8 mouse cellular contexts compared by ENCODE assay signal in the genomic region with DNA sequence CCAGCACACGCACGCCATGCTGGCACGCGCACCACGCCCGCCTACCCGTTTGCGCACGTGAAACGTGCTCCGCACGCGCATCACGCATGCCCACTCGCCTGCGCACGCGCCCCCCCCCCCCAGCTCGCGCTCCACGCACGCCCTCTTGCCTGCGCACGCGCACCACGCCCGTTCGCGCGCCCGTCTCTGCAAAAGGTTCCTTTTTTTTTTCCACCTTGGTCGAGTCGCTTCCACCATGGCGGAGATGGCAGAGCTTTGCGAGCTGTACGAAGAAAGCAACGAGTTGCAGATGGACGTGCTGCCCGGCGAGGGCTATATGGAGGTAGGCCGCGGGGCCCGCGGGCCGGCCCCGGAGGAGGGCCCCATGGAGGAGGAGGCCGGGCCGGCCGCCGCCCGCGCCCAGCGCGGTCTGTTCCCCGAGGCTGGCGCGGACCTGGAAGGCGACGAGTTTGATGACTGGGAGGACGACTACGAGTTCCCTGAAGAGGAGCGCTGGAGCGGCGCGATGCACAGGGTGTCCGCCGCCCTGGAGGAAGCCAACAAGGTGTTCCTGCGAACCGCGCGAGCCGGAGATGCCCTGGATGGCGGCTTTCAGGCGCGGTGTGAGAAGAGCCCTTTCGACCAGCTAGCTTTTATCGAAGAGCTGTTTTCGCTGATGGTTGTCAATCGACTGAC. TPM values are rescaled to one million over a fixed set of nuclear protein-coding genes. Genes with fewer than 3 reads are reported as not detected.
DNase-seq lines count a peak whose midpoint lies in the region; ATAC-seq lines count a peak whose summit lies in the region.

Gene Eid1, plus strand, starts transcription at position 139 of the 675 bp plus-strand sequence.

- peak within 1 kb of the TSS; percentile 96 for H3K9ac ChIP-seq in hindbrain, embryonic 11.5 days (ENCODE audit: low read depth, low read length)

- DNase-seq in Muller cell, postnatal 12 days (ENCODE audit: inconsistent ontology term): peak; percentile 87
- DNase-seq in cerebellum, adult 9-11 months: peak; percentile 90
- DNase-seq in frontal cortex, postnatal 10 days (ENCODE audit: low spot score in 2 of 2): peak; percentile 70 to 82
- DNase-seq in hindbrain, embryonic 11.5 days (ENCODE audit: low spot score): peak; percentile 84
- DNase-seq in layer of hippocampus, postnatal 25 days (ENCODE audit: extremely low spot score in 1 of 2, low spot score in 1 of 2): peak; percentile 75 to 76
- DNase-seq in lung, postnatal 14 days: peak; percentile 81
- DNase-seq in retina, adult 2 months (ENCODE audit: low read depth, low spot score): peak; percentile 85
- peak; percentile 77 for DNase-seq in thymus, postnatal 25 days

- H3K27me3 ChIP-seq in hindbrain, embryonic 11.5 days (ENCODE audit: control insufficient read depth, insufficient read depth, low read length): no peaks in the 10 kb centered on the region

- no peaks in the 10 kb centered on the region for H3K36me3 ChIP-seq in hindbrain, embryonic 11.5 days (ENCODE audit: control insufficient read depth, insufficient read depth, low read length)

- peak; percentile 89 for ATAC-seq in hindbrain, embryonic 11.5 days (ENCODE audit: low FRiP score)

- WGBS in hindbrain, embryonic 11.5 days: under 1% methylated on average over 56 of the region's 79 CpGs

- peak within 1 kb of the TSS; percentile 80 for H3K27ac ChIP-seq in hindbrain, embryonic 11.5 days (ENCODE audit: low read depth, low read length)

- peak within 1 kb of the TSS; percentile 62 for H3K4me3 ChIP-seq in hindbrain, embryonic 11.5 days (ENCODE audit: low read depth, low read length)

- H3K4me2 ChIP-seq in hindbrain, embryonic 11.5 days (replicated peaks; ENCODE audit: low read depth, low read length): peak within 1 kb of the TSS; percentile 41

- H3K4me1 ChIP-seq in hindbrain, embryonic 11.5 days (replicated peaks; ENCODE audit: control insufficient read depth, insufficient read depth, low read length): no peaks in the 10 kb centered on the region; the same call in 1 of the 2 replicates

- no peaks in the 10 kb centered on the region for H3K9me3 ChIP-seq in hindbrain, embryonic 11.5 days (ENCODE audit: control insufficient read depth, low read length)

RNA-seq across cellular contexts. Expression of gene Eid1, which starts in this region (rescaled TPM):
- polyA plus RNA-seq in hindbrain, embryonic 11.5 days (2014; fragmentation: Nextera tagmentation; extraction: Ambion mirVana): 314 and 320 TPM in 2 replicates
- total RNA-seq in layer of hippocampus, postnatal 25 days (2021): 100 to 1,000 TPM; 268 to 295 TPM

Comparison
In these comparisons a context has a peak if more than half of its experiments do, and no peak if none do; other contexts are left out.
1. Peak in every context shown above with its lines: DNase-seq, ATAC-seq, H3K4me3 ChIP-seq and H3K27ac ChIP-seq.